Comparison of ENCODE assay signal across 8 mouse cellular contexts in genomic region chr3:35102715-35103591, GRCm38 (mm10).
DNase-seq lines count a peak whose midpoint lies in the region; ATAC-seq lines count a peak whose summit lies in the region.

No protein-coding gene starts in this region.

- no peak for ATAC-seq in liver, embryonic 11.5 days (replicated peaks; ENCODE audit: low FRiP score)
- peak; percentile 72 for ATAC-seq in forebrain, embryonic 16.5 days
- ATAC-seq in intestine, embryonic 15.5 days = peak; percentile 56; the same call in 1 of the 2 replicates
- ATAC-seq in neural tube, embryonic 11.5 days (ENCODE audit: insufficient read depth, low FRiP score, low TSS enrichment) = peak; percentile 13; the same call in 1 of the 2 replicates

- H3K4me2 ChIP-seq in liver, embryonic 11.5 days = no peak overlapping the region
- no peak overlapping the region for H3K4me2 ChIP-seq in forebrain, embryonic 16.5 days (ENCODE audit: low read length)
- no peak overlapping the region for H3K4me2 ChIP-seq in intestine, embryonic 15.5 days (replicated peaks)
- H3K4me2 ChIP-seq in neural tube, embryonic 11.5 days (ENCODE audit: low read depth) = no peak overlapping the region

- intact Hi-C loops in left cerebral cortex, postnatal 25 days (cut with DNase I) = loop anchor here (10.0 kb wide), 2 partner anchors 382 to 1148 kb away; no protein-coding TSS in a partner anchor

- H3K9ac ChIP-seq in liver, embryonic 11.5 days (ENCODE audit: low read depth, low read length) = no peak overlapping the region
- no peak overlapping the region for H3K9ac ChIP-seq in forebrain, embryonic 16.5 days (replicated peaks; ENCODE audit: low read depth, low read length)
- no peak overlapping the region for H3K9ac ChIP-seq in intestine, embryonic 15.5 days
- H3K9ac ChIP-seq in neural tube, embryonic 11.5 days (ENCODE audit: low read length) = no peak overlapping the region

- no peaks in the 10 kb centered on the region for H3K9me3 ChIP-seq in liver, embryonic 11.5 days (ENCODE audit: control insufficient read depth, low read length)
- H3K9me3 ChIP-seq in forebrain, embryonic 16.5 days (ENCODE audit: control insufficient read depth, low read length) = no peaks in the 10 kb centered on the region
- H3K9me3 ChIP-seq in intestine, embryonic 15.5 days = no peaks in the 10 kb centered on the region
- H3K9me3 ChIP-seq in neural tube, embryonic 11.5 days (ENCODE audit: control insufficient read depth, low read length) = no peaks in the 10 kb centered on the region

- H3K27me3 ChIP-seq in liver, embryonic 11.5 days (replicated peaks; ENCODE audit: control insufficient read depth, insufficient read depth, low read length) = no peaks in the 10 kb centered on the region
- H3K27me3 ChIP-seq in forebrain, embryonic 16.5 days (replicated peaks; ENCODE audit: control insufficient read depth, insufficient read depth, low read length) = no peaks in the 10 kb centered on the region
- H3K27me3 ChIP-seq in intestine, embryonic 15.5 days (replicated peaks) = no peaks in the 10 kb centered on the region; the same call in 1 of the 2 replicates
- H3K27me3 ChIP-seq in neural tube, embryonic 11.5 days (ENCODE audit: control insufficient read depth, insufficient read depth, low read length) = no peaks in the 10 kb centered on the region

- no peaks in the 10 kb centered on the region for H3K4me1 ChIP-seq in liver, embryonic 11.5 days (replicated peaks; ENCODE audit: control insufficient read depth, insufficient read depth, low read length)
- H3K4me1 ChIP-seq in forebrain, embryonic 16.5 days (replicated peaks; ENCODE audit: control insufficient read depth, insufficient read depth, low read length) = peaks cover 27% of the 10 kb centered on the region
- H3K4me1 ChIP-seq in intestine, embryonic 15.5 days (replicated peaks) = no peaks in the 10 kb centered on the region
- peaks cover 13% of the 10 kb centered on the region for H3K4me1 ChIP-seq in neural tube, embryonic 11.5 days (ENCODE audit: control insufficient read depth, insufficient read depth, low read length)

- no peak overlapping the region for H3K4me3 ChIP-seq in liver, embryonic 11.5 days (ENCODE audit: low read depth, low read length)
- no peak overlapping the region for H3K4me3 ChIP-seq in forebrain, embryonic 16.5 days (replicated peaks; ENCODE audit: low read length)
- H3K4me3 ChIP-seq in intestine, embryonic 15.5 days (replicated peaks) = no peak overlapping the region
- H3K4me3 ChIP-seq in neural tube, embryonic 11.5 days (ENCODE audit: low read depth, low read length) = no peak overlapping the region

- no peak overlapping the region for H3K27ac ChIP-seq in liver, embryonic 11.5 days (ENCODE audit: low read depth, low read length)
- peak overlapping the region; percentile 53 for H3K27ac ChIP-seq in forebrain, embryonic 16.5 days (ENCODE audit: low read length)
- H3K27ac ChIP-seq in intestine, embryonic 15.5 days = no peak overlapping the region
- H3K27ac ChIP-seq in neural tube, embryonic 11.5 days (ENCODE audit: low read depth, low read length) = peak overlapping the region; percentile 41; the same call in 1 of the 2 replicates

- DNase-seq in liver = peak; percentile 53
- no peak for DNase-seq in liver, embryonic 11.5 days (ENCODE audit: low spot score)
- DNase-seq in c-Kit-positive CD71-positive TER-119-positive erythroid progenitor cells, embryonic 14.5 days (ENCODE audit: low spot score) = peak; percentile 9
- peak; percentile 71 to 81 for DNase-seq in left cerebral cortex, postnatal 25 days (ENCODE audit: low spot score in 2 of 2)
- DNase-seq in neural tube, embryonic 11.5 days (ENCODE audit: low spot score) = peak; percentile 78
- DNase-seq in urinary bladder, postnatal 14 days (ENCODE audit: low spot score) = peak; percentile 67

- WGBS in liver, embryonic 11.5 days = 57% methylated on average over 13 of the region's 13 CpGs
- WGBS in forebrain, embryonic 16.5 days = 11% methylated on average over 13 of the region's 13 CpGs
- 48% methylated on average over 13 of the region's 13 CpGs for WGBS in intestine, embryonic 15.5 days
- 40% methylated on average over 13 of the region's 13 CpGs for WGBS in neural tube, embryonic 11.5 days

- H3K36me3 ChIP-seq in liver, embryonic 11.5 days (ENCODE audit: control insufficient read depth, insufficient read depth, low read length) = no peaks in the 10 kb centered on the region
- no peaks in the 10 kb centered on the region for H3K36me3 ChIP-seq in forebrain, embryonic 16.5 days (ENCODE audit: control insufficient read depth, insufficient read depth)
- no peaks in the 10 kb centered on the region for H3K36me3 ChIP-seq in intestine, embryonic 15.5 days
- H3K36me3 ChIP-seq in neural tube, embryonic 11.5 days (ENCODE audit: control insufficient read depth, insufficient read depth, low read length) = no peaks in the 10 kb centered on the region

Comparison
In these comparisons a context has a peak if more than half of its experiments do, and no peak if none do; other contexts are left out.
1. H3K27ac ChIP-seq: peak in forebrain, embryonic 16.5 days (single experiment) and neural tube, embryonic 11.5 days (single experiment); none in liver, embryonic 11.5 days (single experiment) and intestine, embryonic 15.5 days (single experiment).